Mouse (Mus musculus) thymus, adult 2 months (tissue): ENCODE results near the gene Enox1.

Source experiments
- CTCF ChIP-seq: fragments of 200-500 bp; IDR thresholded peaks from 2 replicates; pipeline ENCODE4 v1.5.1; 2012; ENCODE audit warnings: mild to moderate bottlenecking, control low read depth, low read length, moderate library complexity, borderline replicate concordance; ENCODE audit not compliant: control insufficient read depth, poor library complexity, insufficient read depth; ENCODE audit errors: extremely low read depth
- POLR2A ChIP-seq: fragments of 200-500 bp; IDR thresholded peaks from 2 replicates; pipeline ENCODE4 v1.6.1; 2012; ENCODE audit warnings: mild to moderate bottlenecking, low read length, control low read depth, moderate library complexity; ENCODE audit not compliant: control insufficient read depth, poor library complexity, insufficient read depth; ENCODE audit errors: extremely low read depth

- TF ChIP-seq POLR2A (no peak), CTCF (no peak)
These were observed 430.6 kb downstream of the Enox1 start for GRCm38 (mm10) chr14:77587182-77587581.
